ENCODE assay signal across 18 mouse cellular contexts in genomic region chr2:144439191-144439700, GRCm38 (mm10).
DNase-seq lines count a peak whose midpoint lies in the region; ATAC-seq lines count a peak whose summit lies in the region.
"Had no signal": no experiment of that assay in that cellular context is flagged by ENCODE, and none has a peak within 500 bp of the region (broad histone marks: within the 10 kb centered on the region; RNA-seq: fewer than 3 reads in every experiment).

No protein-coding gene starts in this region.

- WGBS in kidney, embryonic 16.5 days: 69% methylated on average over 3 of the region's 3 CpGs

- H3K27ac ChIP-seq in kidney, embryonic 16.5 days (ENCODE audit: low read length): no peak overlapping the region

- no peaks in the 10 kb centered on the region for H3K36me3 ChIP-seq in kidney, embryonic 16.5 days (ENCODE audit: insufficient read depth, low read length)
- H3K36me3 ChIP-seq: G1E had no signal

- no peak overlapping the region for H3K9ac ChIP-seq in kidney, embryonic 16.5 days (replicated peaks; ENCODE audit: low read length)

- ATAC-seq in kidney, embryonic 16.5 days (ENCODE audit: low FRiP score, low TSS enrichment): no peak
- ATAC-seq: activated CD4-positive, CD25-positive, alpha-beta regulatory T cell, adult 4 months; CD4-positive, CD25-positive, alpha-beta regulatory T cell, adult 4 months; Patski had no signal

- no peak overlapping the region for H3K4me2 ChIP-seq in kidney, embryonic 16.5 days (replicated peaks; ENCODE audit: low read depth, low read length)

- H3K4me3 ChIP-seq in kidney, embryonic 16.5 days (ENCODE audit: low read length): no peak overlapping the region

- H3K9me3 ChIP-seq in kidney, embryonic 16.5 days (ENCODE audit: low read length): no peaks in the 10 kb centered on the region
- H3K9me3 ChIP-seq: G1E had no signal

- H3K27me3 ChIP-seq in kidney, embryonic 16.5 days (ENCODE audit: insufficient read depth, low read length): no peaks in the 10 kb centered on the region
- H3K27me3 ChIP-seq: CH12.LX, Patski had no signal

- DNase-seq in fat pad, adult 2 months (ENCODE audit: extremely low read depth, low read depth, low spot score): peak; percentile 92
- DNase-seq in gonadal fat pad, adult 2 months (ENCODE audit: low read depth): peak; percentile 93
- no peak for DNase-seq in retina, postnatal 1 day
- DNase-seq: adrenal gland, adult 2 months; adrenal gland, adult 8-10 months; adrenal gland, postnatal 10 days; adrenal gland, postnatal 14 days; adrenal gland, postnatal 25 days; adrenal gland, postnatal 36 days; cerebellum, adult 11 months; cerebellum, adult 11-12 months; cerebellum, adult 18-20 months had no signal

- H3K4me1 ChIP-seq in kidney, embryonic 16.5 days (ENCODE audit: insufficient read depth, low read length): no peaks in the 10 kb centered on the region
